Mouse (Mus musculus) heart, adult 11 months (tissue): ENCODE measurements around the gene H1foo.
A peak's percentile ranks its signal among the peaks of the same experiment; 100 is the strongest.

Experiments
- DNase-seq: peaks from one replicate; pipeline ENCODE4 v3.0.0; 2022

H1foo gene

GRCm38 (mm10) chr6:115962439-115963085 is 17.8 kb downstream of the H1foo start:
- peak; percentile 96 for DNase-seq

- DNase-seq = peak; percentile 98
These were observed 18.9 kb downstream of the H1foo start for GRCm38 (mm10) chr6:115963656-115964055.

GRCm38 (mm10) chr6:115966227-115966966 is 21.7 kb downstream of the H1foo start:
- no peak for DNase-seq

- no peak for DNase-seq
These were observed 22.6 kb downstream of the H1foo start for GRCm38 (mm10) chr6:115967291-115967880.

GRCm38 (mm10) chr6:115968086-115968485 is 23.3 kb downstream of the H1foo start:
- DNase-seq = peak; percentile 94

- no peak for DNase-seq
These were observed 24.0 kb downstream of the H1foo start for GRCm38 (mm10) chr6:115968700-115969099.

GRCm38 (mm10) chr6:115969103-115969502 is 24.4 kb downstream of the H1foo start:
- DNase-seq = no peak

- DNase-seq = no peak
These were observed 25.2 kb downstream of the H1foo start for GRCm38 (mm10) chr6:115969952-115970351.

- DNase-seq = peak; percentile 97
These were observed 26.7 kb downstream of the H1foo start for GRCm38 (mm10) chr6:115971273-115972060.

- no peak for DNase-seq
These were observed 27.5 kb downstream of the H1foo start for GRCm38 (mm10) chr6:115972083-115972764.

- peak; percentile 93 for DNase-seq
These were observed 28.6 kb downstream of the H1foo start for GRCm38 (mm10) chr6:115973139-115973875.

- peak; percentile 95 for DNase-seq
These were observed 29.3 kb downstream of the H1foo start for GRCm38 (mm10) chr6:115973881-115974662.

- DNase-seq = no peak
These were observed 30.9 kb downstream of the H1foo start for GRCm38 (mm10) chr6:115975606-115976005.

GRCm38 (mm10) chr6:115977810-115978209 is 33.1 kb downstream of the H1foo start:
- DNase-seq = no peak

- DNase-seq = no peak
These were observed 33.9 kb downstream of the H1foo start for GRCm38 (mm10) chr6:115978596-115978995.

- DNase-seq = peak; percentile 96
These were observed 38.2 kb downstream of the H1foo start for GRCm38 (mm10) chr6:115982889-115983288.

- peak; percentile 93 for DNase-seq
These were observed 38.7 kb downstream of the H1foo start for GRCm38 (mm10) chr6:115983306-115984038.

- DNase-seq = no peak
These were observed 39.8 kb downstream of the H1foo start for GRCm38 (mm10) chr6:115984580-115984979.

- DNase-seq = no peak
These were observed 40.9 kb downstream of the H1foo start for GRCm38 (mm10) chr6:115985622-115986021.

GRCm38 (mm10) chr6:115986472-115987095 is 41.8 kb downstream of the H1foo start:
- peak; percentile 98 for DNase-seq
